Mouse (Mus musculus): ENCODE results near the gene 4930558K02Rik.

The 4930558K02Rik gene

DNA sequence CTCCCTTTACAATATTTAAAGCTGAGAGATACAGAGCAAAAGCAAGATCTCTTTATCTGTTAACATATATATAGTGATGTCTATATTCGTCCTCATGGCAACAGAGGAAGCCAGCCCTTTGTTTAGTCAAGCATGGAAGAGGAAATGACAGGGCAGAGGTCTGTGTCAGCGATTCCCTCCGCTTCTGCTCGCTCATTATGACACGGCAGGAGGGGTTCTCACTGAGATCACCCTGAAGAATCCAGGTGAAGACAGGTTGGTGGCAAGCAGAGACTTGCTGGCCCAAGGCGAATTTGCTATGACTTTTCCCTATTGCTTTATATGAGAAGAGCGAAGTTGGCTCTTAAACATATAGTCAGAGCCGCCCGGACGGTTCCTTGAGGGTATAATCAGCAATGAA, 83.3 kb downstream of the 4930558K02Rik start:
- no peak for DNase-seq

DNA sequence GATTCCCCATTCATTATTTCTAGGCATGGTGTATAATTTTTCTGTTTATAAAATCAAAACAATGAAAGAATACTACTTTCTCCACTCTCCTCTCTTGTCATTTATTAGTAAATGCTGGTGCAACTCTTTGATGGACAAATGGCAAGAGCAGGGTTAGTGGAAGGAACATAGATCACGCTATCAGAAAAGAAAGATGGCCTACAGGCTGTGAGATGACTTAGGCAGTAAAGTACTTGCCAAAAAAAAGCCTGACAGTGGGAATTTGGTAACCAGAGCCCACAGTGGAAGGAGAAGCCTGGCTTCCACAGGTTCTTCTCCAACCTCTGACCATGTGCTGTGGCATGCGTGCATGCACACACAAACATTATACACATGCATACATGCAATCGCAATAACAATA, 84.4 kb downstream of the 4930558K02Rik start:
- DNase-seq, result no peak

DNA sequence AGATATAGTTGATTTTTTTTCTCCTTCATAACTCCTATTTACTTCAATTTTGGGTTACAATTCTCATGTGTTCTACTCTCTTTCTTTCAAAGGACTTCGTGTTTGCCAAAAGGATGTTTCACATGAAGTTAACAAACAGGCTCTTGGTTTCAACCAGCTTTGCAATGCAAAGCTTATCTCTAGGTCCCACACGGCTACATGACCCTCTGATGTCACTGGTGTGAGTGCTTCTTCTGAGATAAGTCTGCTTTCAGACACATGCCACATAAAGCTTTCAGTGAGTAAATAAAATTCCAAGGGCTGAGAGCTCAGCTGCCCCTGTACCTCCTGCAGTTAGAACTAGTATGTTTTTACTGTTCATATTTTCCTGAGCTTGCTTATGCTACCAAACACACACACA, 84.9 kb downstream of the 4930558K02Rik start:
- no peak for DNase-seq

DNA sequence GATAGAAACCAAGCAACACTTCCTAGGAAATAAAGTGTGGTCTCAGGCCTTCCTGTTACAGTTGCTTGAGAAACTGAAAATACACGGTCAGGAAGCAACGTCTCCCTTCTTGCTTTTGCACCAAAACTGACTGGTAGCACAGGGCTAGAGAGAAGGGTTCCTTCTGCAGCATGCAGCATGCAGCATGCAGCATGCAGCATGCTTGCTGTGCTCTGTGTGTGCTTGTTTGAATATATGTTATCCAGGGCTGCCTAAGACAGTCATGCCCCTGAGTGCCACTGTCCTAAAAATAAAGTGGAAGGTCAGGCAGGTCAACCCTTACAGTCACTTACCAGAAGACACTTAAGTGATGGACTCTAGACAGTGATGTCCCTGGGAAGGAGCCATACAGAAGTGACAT, 85.3 kb downstream of the 4930558K02Rik start:
- DNase-seq, result no peak

Measured in layer of hippocampus, adult 9-11 months (tissue).